Mouse (Mus musculus): ENCODE measurements around the gene Il16. TPM values are rescaled to one million over a fixed set of nuclear protein-coding genes. Genes with fewer than 3 reads are reported as not detected.
A peak's percentile ranks its signal among the peaks of the same experiment; 100 is the strongest.

Gene Il16
- polyA plus RNA-seq, 1 experiment from 2014 or later, result 2.6 TPM

DNA sequence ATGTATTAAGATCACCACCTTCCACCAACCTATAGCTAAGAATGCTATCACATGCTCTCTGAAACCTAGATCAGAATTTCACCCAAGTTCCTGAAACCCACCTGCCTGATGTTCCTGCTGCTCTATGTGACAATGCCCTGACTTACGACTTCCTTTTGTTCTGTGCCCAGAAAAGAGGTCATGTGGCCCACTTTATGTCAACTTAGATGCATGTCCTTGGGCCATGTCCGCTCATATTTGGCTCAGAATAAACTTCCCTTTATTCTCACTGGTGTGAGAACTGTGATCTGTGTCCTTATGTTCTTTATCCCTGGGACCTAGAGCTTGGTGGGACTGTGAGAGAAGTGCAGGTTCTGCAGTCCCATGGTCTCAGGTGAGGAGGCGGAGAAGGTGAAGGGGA, 68.2 kb downstream of the Il16 start:
- Histone ChIP-seq H3K36me3 (no peaks in the 10 kb centered on the region), H3K9me3 (no peaks in the 10 kb centered on the region), H3K27ac (replicated peaks) (no peak overlapping the region), H3K4me3 (no peak overlapping the region), H3K27me3 (replicated peaks) (no peaks in the 10 kb centered on the region), H3K4me1 (no peaks in the 10 kb centered on the region), H3K4me2 (no peak overlapping the region), H3K9ac (no peak overlapping the region)
- no peak for ATAC-seq (ENCODE audit: extremely low read depth, insufficient number of reproducible peaks, low FRiP score, low TSS enrichment)
- 65% methylated on average over 3 of the region's 3 CpGs for WGBS

DNA sequence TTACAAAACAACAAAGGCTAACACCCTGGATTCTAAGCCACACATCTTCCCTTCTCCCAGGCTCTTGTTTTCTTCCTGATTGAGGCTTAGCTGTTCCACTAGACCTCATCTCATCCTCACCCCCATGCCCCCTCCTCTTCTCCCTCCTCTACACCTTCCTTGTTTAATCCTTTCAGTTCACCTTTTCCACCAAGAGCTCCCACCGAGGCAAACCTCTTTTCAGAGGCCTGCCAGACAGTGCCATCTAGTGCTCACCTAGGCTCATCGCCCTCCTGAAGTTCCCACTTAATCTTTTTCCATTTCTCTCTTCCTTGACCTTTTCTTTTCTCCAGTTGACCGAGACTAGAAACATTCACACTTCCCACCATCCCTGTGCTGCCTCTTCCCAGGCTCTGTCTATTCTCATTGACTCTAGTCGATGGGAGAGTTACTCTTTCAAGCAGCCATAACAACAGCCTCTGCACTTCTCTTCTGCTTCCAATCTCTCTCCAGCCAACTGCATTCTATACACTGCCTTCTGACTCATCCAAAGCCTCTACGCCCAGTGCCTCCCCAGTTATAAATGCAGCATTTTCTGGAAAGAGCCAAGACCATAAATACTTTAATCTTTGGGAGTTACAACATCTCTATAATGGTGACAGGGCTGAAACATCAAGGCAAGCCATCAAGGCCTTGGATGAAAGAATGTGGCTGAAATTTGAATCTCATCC, 69.8 kb downstream of the Il16 start:
- no peak overlapping the region for H3K27ac ChIP-seq (replicated peaks)
- H3K4me3 ChIP-seq, result no peak overlapping the region
- H3K9me3 ChIP-seq, result no peaks in the 10 kb centered on the region
- H3K4me1 ChIP-seq, result no peaks in the 10 kb centered on the region
- no peaks in the 10 kb centered on the region for H3K27me3 ChIP-seq (replicated peaks)
- WGBS, result 29% methylated on average over 5 of the region's 5 CpGs
- H3K9ac ChIP-seq, result no peak overlapping the region
- H3K4me2 ChIP-seq, result no peak overlapping the region
- ATAC-seq (ENCODE audit: extremely low read depth, insufficient number of reproducible peaks, low FRiP score, low TSS enrichment), result no peak
- no peaks in the 10 kb centered on the region for H3K36me3 ChIP-seq

DNA sequence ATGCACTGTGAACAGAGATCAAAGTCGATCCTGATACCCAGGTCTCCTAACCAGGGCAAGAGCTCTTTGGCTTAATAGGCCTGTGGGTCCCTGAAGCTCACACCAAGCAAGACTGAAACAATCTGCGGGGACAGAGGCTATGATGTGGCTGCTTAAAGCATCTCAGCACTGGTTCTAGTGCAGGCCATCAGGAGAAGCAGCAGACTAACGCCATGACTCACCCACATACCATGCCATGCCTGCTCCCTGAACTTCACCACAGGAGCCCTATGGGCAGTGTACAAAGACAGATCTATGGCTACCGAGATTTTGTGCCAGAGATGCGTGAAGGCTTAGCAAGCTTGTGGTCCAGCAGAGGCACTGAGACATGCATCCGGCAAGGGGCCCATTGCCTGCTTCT, 74.0 kb downstream of the Il16 start:
- H3K4me3 ChIP-seq, result no peak overlapping the region
- no peaks in the 10 kb centered on the region for H3K36me3 ChIP-seq
- no peaks in the 10 kb centered on the region for H3K4me1 ChIP-seq
- WGBS, result 72% methylated on average over 6 of the region's 6 CpGs
- no peaks in the 10 kb centered on the region for H3K9me3 ChIP-seq
- H3K27ac ChIP-seq (replicated peaks), result no peak overlapping the region
- H3K27me3 ChIP-seq (replicated peaks), result no peaks in the 10 kb centered on the region
- no peak for ATAC-seq (ENCODE audit: extremely low read depth, insufficient number of reproducible peaks, low FRiP score, low TSS enrichment)
- no peak overlapping the region for H3K9ac ChIP-seq
- H3K4me2 ChIP-seq, result no peak overlapping the region

DNA sequence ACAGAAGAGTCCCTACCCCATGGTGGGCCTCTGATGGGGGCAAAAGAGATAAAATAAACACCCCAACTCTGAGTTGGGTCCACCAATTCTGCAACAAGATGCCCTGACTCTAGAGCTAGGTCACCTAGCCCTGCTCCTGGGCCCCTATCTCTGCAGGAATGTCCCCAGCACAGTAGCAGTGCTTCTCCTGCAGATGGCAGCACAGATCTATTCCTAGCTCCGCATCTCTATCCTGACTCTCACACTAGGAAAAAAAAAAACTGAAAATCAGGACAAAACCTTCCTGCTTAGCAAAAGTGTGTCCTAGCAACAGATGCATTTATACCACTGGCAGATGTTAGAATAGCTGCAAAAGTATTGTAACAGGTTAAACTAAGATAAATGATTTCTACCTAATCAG, 76.8 kb downstream of the Il16 start:
- Histone ChIP-seq H3K9ac (no peak overlapping the region), H3K36me3 (no peaks in the 10 kb centered on the region), H3K9me3 (no peaks in the 10 kb centered on the region), H3K27ac (replicated peaks) (no peak overlapping the region), H3K4me2 (no peak overlapping the region), H3K4me1 (no peaks in the 10 kb centered on the region), H3K4me3 (no peak overlapping the region), H3K27me3 (replicated peaks) (no peaks in the 10 kb centered on the region)
- no peak for ATAC-seq (ENCODE audit: extremely low read depth, insufficient number of reproducible peaks, low FRiP score, low TSS enrichment)
- 17% methylated on average over 1 of the region's 1 CpGs for WGBS

DNA sequence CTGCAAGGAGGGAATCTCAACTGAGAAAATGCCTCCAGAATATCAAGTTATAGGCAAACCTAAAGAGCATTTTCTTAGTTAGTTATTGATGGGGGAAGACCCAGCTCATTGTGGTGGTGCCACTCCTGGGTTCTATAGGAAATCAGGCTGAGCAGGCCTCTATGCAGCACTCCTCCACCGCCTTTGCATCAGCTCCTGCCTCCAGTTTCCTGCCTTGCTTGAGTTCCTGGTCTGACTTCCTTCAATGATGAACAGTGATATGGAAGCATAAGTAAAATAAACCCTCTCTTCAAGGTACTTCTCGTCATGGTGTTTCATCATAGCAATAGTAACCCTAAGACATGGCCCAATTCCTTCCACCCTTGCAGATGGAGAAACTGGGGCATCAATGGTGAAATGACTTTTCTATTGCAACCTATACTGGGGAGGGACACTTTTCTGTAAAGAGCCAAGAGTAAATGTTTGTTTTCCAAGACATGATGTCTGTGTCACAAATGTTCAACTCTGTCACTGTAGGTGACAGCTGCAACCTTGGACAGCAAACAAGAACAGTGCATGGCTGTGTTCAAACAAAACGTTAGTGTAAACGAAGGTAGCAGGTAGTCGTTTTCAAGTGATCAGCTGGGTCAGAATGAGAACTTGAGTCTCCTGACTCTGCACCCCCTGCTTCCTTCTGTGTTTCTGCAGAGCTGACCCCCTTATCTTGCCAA, 77.4 kb downstream of the Il16 start:
- Histone ChIP-seq H3K4me1 (no peaks in the 10 kb centered on the region), H3K27ac (replicated peaks) (no peak overlapping the region), H3K4me2 (no peak overlapping the region), H3K27me3 (replicated peaks) (no peaks in the 10 kb centered on the region), H3K9me3 (no peaks in the 10 kb centered on the region), H3K4me3 (no peak overlapping the region), H3K9ac (no peak overlapping the region), H3K36me3 (no peaks in the 10 kb centered on the region)
- ATAC-seq (ENCODE audit: extremely low read depth, insufficient number of reproducible peaks, low FRiP score, low TSS enrichment), result no peak
- 67% methylated on average over 5 of the region's 5 CpGs for WGBS

DNA sequence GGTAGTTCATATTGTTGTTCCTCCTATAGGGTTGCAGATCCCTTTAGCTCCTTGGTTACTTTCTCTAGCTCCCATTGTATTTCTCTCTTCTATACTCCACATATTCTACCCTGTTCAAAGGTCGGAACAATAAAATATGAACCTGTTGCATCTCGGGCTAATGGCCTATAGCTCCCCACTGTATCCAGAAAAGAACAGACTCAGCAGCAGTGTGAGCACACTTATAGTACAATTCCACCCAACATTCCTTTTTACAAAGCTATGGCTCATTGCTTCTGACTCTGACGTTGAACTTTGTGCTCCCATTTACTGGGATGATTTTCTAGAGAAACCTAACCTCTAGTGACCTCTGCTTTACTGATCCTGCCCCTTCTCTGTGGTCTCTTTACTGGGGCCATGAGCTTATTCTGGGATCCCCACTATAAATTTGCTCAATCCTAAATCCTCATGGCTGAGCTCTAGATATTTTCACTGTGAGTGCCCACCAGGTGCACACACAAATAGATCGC, 79.4 kb downstream of the Il16 start:
- Histone ChIP-seq H3K4me3 (no peak overlapping the region), H3K9ac (no peak overlapping the region), H3K36me3 (no peaks in the 10 kb centered on the region), H3K9me3 (no peaks in the 10 kb centered on the region), H3K4me1 (no peaks in the 10 kb centered on the region), H3K4me2 (no peak overlapping the region), H3K27me3 (replicated peaks) (no peaks in the 10 kb centered on the region), H3K27ac (replicated peaks) (no peak overlapping the region)
- 83% methylated on average over 4 of the region's 4 CpGs for WGBS
- ATAC-seq (ENCODE audit: extremely low read depth, insufficient number of reproducible peaks, low FRiP score, low TSS enrichment), result no peak

DNA sequence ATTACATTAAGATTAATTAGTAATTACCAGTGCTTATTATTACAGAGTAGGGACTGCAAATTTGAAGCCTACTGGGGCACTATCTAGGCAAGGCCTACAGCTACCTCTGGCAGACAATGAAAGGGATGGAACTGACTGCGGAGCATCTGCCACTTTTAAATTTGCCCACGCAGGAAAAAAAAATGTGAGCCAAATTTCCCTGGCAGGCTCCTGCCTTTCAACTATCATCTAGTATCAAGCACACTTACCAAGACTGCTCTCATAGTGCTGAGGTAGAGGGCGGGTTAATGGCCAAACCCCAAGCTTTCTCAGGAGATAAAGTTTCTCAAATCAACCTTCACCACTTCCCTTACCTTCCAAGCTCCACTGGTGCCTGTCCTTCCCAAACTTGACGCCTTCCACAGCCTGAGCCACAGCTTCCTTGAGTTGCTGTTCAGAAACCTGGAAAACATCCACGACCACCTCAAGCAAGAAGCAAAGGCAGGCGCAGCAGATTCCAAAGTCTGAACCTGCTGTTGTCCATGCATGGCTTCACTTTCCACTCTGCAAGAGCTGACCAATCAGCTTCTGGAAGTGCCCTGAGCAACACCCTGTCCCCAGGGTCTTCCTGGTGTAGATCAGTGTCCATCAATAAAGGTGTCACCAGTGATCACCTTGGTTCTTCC, 82.7 kb downstream of the Il16 start:
- no peaks in the 10 kb centered on the region for H3K27me3 ChIP-seq (replicated peaks)
- WGBS, result 69% methylated on average over 6 of the region's 6 CpGs
- no peaks in the 10 kb centered on the region for H3K4me1 ChIP-seq
- H3K36me3 ChIP-seq, result no peaks in the 10 kb centered on the region
- no peak for ATAC-seq (ENCODE audit: extremely low read depth, insufficient number of reproducible peaks, low FRiP score, low TSS enrichment)
- no peak overlapping the region for H3K4me3 ChIP-seq
- H3K4me2 ChIP-seq, result no peak overlapping the region
- H3K9ac ChIP-seq, result no peak overlapping the region
- no peak overlapping the region for H3K27ac ChIP-seq (replicated peaks)
- no peaks in the 10 kb centered on the region for H3K9me3 ChIP-seq

DNA sequence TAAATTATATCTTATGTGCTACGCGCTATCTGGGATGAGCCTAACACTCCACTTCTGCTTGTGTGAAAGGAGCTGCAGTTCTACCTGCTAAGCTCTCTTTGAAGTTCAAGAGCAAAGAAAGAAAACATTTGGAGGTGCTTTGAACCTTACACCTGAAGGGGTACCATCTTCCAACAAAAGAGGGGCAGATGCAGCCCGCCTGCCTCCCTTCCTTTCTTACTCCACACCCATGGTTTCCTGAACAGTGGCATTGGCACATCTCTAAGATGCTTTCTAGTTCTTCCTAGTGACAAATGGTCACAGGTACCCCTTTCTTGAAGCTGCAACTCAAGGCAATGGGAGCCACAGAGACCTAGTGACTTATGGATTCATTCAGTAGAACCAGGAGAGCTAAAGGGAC, 83.8 kb downstream of the Il16 start:
- no peaks in the 10 kb centered on the region for H3K27me3 ChIP-seq (replicated peaks)
- no peaks in the 10 kb centered on the region for H3K4me1 ChIP-seq
- WGBS, result 87% methylated on average over 3 of the region's 3 CpGs
- no peaks in the 10 kb centered on the region for H3K36me3 ChIP-seq
- ATAC-seq (ENCODE audit: extremely low read depth, insufficient number of reproducible peaks, low FRiP score, low TSS enrichment), result no peak
- no peaks in the 10 kb centered on the region for H3K9me3 ChIP-seq
- H3K4me2 ChIP-seq, result no peak overlapping the region
- no peak overlapping the region for H3K27ac ChIP-seq (replicated peaks)
- no peak overlapping the region for H3K4me3 ChIP-seq
- H3K9ac ChIP-seq, result no peak overlapping the region

DNA sequence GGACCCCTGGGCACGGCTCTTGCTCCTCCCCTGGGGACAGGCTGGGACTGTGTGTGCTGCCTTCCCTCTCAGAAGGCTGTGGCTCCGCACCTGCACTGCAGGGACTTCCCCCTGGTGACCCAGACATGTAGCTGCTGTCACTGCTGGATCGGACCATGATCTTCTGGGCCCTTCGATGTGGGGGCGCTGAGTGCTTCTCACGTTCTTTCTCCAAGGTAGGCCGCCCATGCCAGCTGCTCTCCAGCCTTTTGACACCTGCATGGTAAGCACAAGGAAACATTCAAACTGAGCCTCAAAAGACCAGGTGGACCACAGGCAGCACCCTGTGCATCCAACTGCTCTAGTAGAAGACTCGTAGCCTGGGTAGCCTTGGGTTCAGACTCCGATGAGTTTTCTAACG, 84.5 kb downstream of the Il16 start:
- 83% methylated on average over 10 of the region's 10 CpGs for WGBS

DNA sequence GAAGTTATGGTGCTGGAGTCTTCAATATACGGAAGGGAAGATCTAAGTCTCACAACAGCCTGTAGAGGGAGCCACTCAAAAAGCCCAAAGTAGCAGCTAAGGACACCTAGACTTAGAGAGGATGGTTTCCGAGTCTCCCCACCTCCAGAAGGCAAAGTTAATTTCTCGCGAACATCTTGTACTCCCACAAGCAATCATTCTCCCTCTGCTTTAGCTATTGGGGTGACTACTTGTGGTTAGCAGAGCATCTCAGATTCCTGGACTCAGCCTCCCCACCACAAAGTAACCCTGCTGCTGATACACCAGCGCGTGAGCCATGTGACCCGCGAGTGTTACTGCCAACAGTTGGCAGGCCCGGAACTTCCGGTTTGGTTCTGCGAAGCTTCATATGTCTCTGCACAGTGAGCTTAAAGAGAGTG, 85.2 kb downstream of the Il16 start:
- 85% methylated on average over 11 of the region's 11 CpGs for WGBS
- no peak overlapping the region for H3K4me3 ChIP-seq
- no peaks in the 10 kb centered on the region for H3K9me3 ChIP-seq
- H3K9ac ChIP-seq, result no peak overlapping the region
- H3K36me3 ChIP-seq, result no peaks in the 10 kb centered on the region
- H3K4me1 ChIP-seq, result no peaks in the 10 kb centered on the region
- ATAC-seq (ENCODE audit: extremely low read depth, insufficient number of reproducible peaks, low FRiP score, low TSS enrichment), result no peak
- H3K27ac ChIP-seq (replicated peaks), result no peak overlapping the region
- H3K27me3 ChIP-seq (replicated peaks), result no peaks in the 10 kb centered on the region
- no peak overlapping the region for H3K4me2 ChIP-seq

More for the DNA sequence above, 84.5 kb downstream of the Il16 start:
- no peak for ATAC-seq (ENCODE audit: extremely low read depth, insufficient number of reproducible peaks, low FRiP score, low TSS enrichment)
- Histone ChIP-seq H3K9ac (no peak overlapping the region), H3K4me3 (no peak overlapping the region), H3K36me3 (no peaks in the 10 kb centered on the region), H3K27ac (replicated peaks) (no peak overlapping the region), H3K27me3 (replicated peaks) (no peaks in the 10 kb centered on the region), H3K4me1 (no peaks in the 10 kb centered on the region), H3K9me3 (no peaks in the 10 kb centered on the region), H3K4me2 (no peak overlapping the region)

DNA sequence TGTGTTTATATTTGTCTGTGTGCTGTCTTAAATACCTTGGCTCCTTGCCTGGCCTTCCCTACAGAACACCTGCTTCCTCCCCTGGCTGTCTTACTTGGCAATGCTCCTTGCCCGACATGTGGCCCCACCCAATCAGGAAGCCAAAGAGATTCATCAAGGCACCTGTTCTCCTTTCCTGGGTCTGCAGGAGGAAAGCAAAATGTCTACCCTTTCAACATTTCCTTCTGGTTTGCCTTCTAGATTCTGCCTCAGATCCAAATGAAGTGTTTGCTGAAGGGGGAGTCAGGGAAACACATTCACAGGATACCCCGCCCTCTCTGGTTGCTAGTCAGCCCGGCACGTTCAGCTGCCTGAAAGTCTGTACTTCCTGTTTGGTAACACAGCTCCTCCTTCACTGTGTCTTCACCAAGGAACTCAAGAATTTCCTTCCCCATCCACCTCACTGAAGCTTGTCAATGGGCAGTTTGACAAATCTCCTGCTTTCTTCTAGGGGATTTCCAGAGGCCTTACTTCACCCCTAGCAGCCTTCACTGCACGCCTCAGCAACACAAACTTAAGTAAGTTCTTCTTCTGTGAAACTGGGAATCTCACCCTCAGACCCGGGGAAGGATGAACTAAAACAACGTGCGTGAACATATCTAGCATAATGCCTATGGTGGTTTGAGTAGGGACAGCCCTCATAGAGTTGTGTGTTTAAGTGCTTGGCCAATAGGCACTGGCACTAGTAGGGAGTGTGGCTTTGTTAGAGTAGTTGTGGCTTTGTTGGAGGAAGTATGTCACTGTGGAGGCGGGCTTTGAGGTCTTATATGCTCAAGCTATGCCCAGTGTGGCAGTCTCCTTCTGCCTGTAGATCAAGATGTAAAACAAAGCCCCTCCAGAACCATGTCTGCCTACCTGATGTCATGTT, 86.1 kb downstream of the Il16 start:
- Histone ChIP-seq H3K4me1 (no peaks in the 10 kb centered on the region), H3K4me2 (no peak overlapping the region), H3K4me3 (no peak overlapping the region), H3K36me3 (no peaks in the 10 kb centered on the region), H3K9ac (no peak overlapping the region), H3K27me3 (replicated peaks) (no peaks in the 10 kb centered on the region), H3K9me3 (no peaks in the 10 kb centered on the region), H3K27ac (replicated peaks) (peak overlapping the region; percentile 8; the same call in 1 of the 2 replicates)
- ATAC-seq (ENCODE audit: extremely low read depth, insufficient number of reproducible peaks, low FRiP score, low TSS enrichment), result no peak
- 69% methylated on average over 9 of the region's 9 CpGs for WGBS

All from heart, embryonic 13.5 days (tissue).